ENCODE assay signal across 8 mouse cellular contexts in the genomic region with DNA sequence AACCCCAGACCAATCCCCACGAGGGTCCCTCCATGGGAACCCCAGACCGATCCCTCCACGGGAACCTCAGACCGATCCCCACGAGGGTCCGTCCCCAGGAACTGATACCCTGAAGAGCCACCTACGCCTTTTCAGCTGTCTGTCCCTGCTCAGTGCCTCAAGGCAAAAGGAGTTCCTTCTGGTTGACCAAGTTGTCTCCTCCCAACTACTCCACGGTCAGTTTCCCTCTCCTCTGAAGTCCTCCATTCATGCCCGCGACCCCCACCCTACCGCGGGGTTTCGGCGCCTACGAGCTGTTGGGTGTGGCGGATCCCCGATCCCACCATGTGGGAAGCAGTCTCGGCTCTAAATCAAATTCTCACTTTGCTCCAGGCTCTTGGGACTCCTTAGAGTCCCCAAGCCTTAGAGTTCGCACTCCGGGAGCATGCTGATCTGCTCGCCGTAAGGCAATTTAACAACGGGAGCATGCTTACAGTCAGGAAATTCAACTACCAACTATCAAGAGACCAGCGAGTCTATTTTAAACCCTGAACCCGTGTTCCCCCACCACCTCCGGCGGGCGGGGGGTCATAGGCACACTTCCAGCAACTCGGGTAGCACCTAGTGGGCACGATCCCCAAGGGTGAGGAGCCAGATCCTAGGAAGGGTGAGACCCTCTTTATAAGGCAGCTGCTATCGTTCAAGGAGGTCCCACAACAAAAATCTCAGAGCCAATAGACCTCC. TPM values are rescaled to one million over a fixed set of nuclear protein-coding genes. Genes with fewer than 3 reads are reported as not detected.
DNase-seq lines count a peak whose midpoint lies in the region; ATAC-seq lines count a peak whose summit lies in the region.

No protein-coding gene starts in this region.

- peaks cover 3% of the 10 kb centered on the region; the same call in 1 of the 2 replicates for H3K36me3 ChIP-seq in embryonic facial prominence, embryonic 10.5 days (replicated peaks)
- no peaks in the 10 kb centered on the region for H3K36me3 ChIP-seq in midbrain, embryonic 10.5 days

- no peaks in the 10 kb centered on the region for H3K27me3 ChIP-seq in embryonic facial prominence, embryonic 10.5 days (replicated peaks; ENCODE audit: low read depth, poor library complexity, severe bottlenecking)
- H3K27me3 ChIP-seq in midbrain, embryonic 10.5 days (ENCODE audit: low read depth, poor library complexity, severe bottlenecking), result no peaks in the 10 kb centered on the region

- ATAC-seq in monocyte, adult 5-6 weeks (replicated peaks; ENCODE audit: insufficient number of reproducible peaks, low FRiP score, low TSS enrichment, poor library complexity, severe bottlenecking), result no peak

- peak; percentile 57 for DNase-seq in R1 (ENCODE audit: low read depth, low spot score)
- DNase-seq in embryonic facial prominence, embryonic 10.5 days (ENCODE audit: low spot score), result peak; percentile 54
- DNase-seq in heart, postnatal 10 days, result peak; percentile 43 to 49
- DNase-seq in midbrain, embryonic 10.5 days (ENCODE audit: low spot score), result peak; percentile 37
- no peak for DNase-seq in frontal cortex, postnatal 25 days (ENCODE audit: low spot score in 2 of 2)
- no peak for DNase-seq in frontal cortex, adult 2 months (ENCODE audit: extremely low spot score in 1 of 2, low spot score in 1 of 2)
- DNase-seq in layer of hippocampus, adult 9-11 months, result no peak

- H3K27ac ChIP-seq in embryonic facial prominence, embryonic 10.5 days (replicated peaks), result peak overlapping the region; percentile 82
- peak overlapping the region; percentile 14; the same call in 1 of the 2 replicates for H3K27ac ChIP-seq in midbrain, embryonic 10.5 days (replicated peaks)

- 41% methylated on average over 31 of the region's 31 CpGs for WGBS in embryonic facial prominence, embryonic 10.5 days
- WGBS in midbrain, embryonic 10.5 days, result 42% methylated on average over 31 of the region's 31 CpGs

- peaks cover 26% of the 10 kb centered on the region for H3K9me3 ChIP-seq in embryonic facial prominence, embryonic 10.5 days
- H3K9me3 ChIP-seq in midbrain, embryonic 10.5 days (replicated peaks), result peaks cover 19% of the 10 kb centered on the region

- peak overlapping the region; percentile 60 for H3K4me3 ChIP-seq in embryonic facial prominence, embryonic 10.5 days
- H3K4me3 ChIP-seq in midbrain, embryonic 10.5 days, result peak overlapping the region; percentile 54

- H3K4me1 ChIP-seq in embryonic facial prominence, embryonic 10.5 days, result peaks cover 35% of the 10 kb centered on the region
- H3K4me1 ChIP-seq in midbrain, embryonic 10.5 days, result peaks cover 16% of the 10 kb centered on the region; the same call in 1 of the 2 replicates

- intact Hi-C loops in heart, postnatal 10 days (cut with DNase I), result loop anchor here (5.0 kb wide), 1 partner anchor 53 kb away; no protein-coding TSS in a partner anchor

RNA-seq across cellular contexts. Expression of a gene that starts 0.8 kb away (rescaled TPM):
- polyA plus RNA-seq in embryonic facial prominence, embryonic 10.5 days (2016; fragmentation: Nextera tagmentation; extraction: Ambion mirVana), result 53.5 and 57.2 TPM in 2 replicates
- 10 to 100 TPM; 61.5 to 61.8 TPM for total RNA-seq in heart, postnatal 10 days (2021)
- polyA plus RNA-seq in midbrain, embryonic 10.5 days (2016; fragmentation: Nextera tagmentation; extraction: Ambion mirVana), result 24.4 and 27.3 TPM in 2 replicates
- not detected in 3 replicates for total RNA-seq in monocyte, adult 5-6 weeks (2017)
- 1.3 and 1.8 TPM in 2 replicates for polyA plus RNA-seq in frontal cortex, adult 2 months (2012; rRNA removed)

Comparison
In these comparisons a context has a peak if more than half of its experiments do, and no peak if none do; other contexts are left out.
1. DNase-seq: peak in R1 (single experiment), embryonic facial prominence, embryonic 10.5 days (single experiment), heart, postnatal 10 days (2 of 2) and midbrain, embryonic 10.5 days (single experiment); none in frontal cortex, postnatal 25 days (0 of 2), frontal cortex, adult 2 months (0 of 2) and layer of hippocampus, adult 9-11 months (single experiment).